Mouse (Mus musculus) left cerebral cortex, adult 18-20 months (tissue): ENCODE data around the gene Alad. TPM values are rescaled to one million over a fixed set of nuclear protein-coding genes. Genes with fewer than 3 reads are reported as not detected.

Experiments used
- DNase-seq, 2 experiments: peaks; one replicate each; pipeline ENCODE4 v3.0.0; 2021 to 2022; ENCODE audit warnings: low spot score in 2 of 2, mixed read lengths in 1 of 2
- long read RNA-seq, 2 experiments: library from polyadenylated mRNA; stranded (forward); transcript quantifications; one replicate each; pipeline ENCODE4 v2.0.0; 2021
- total RNA-seq, 2 experiments: library from RNA; stranded (reverse); gene quantifications; 2 replicates each; pipeline ENCODE4 v1.2.3; 2021

The Alad gene
- 10 to 100 TPM; 36.4 to 41.0 TPM for total RNA-seq
- long read RNA-seq, experiment 1, transcript Alad-201 (12 exons, 1,206 nt) = major isoform, 75 of 80 reads
- long read RNA-seq, experiment 1, partial matches to known transcripts = 2 of 80 reads
- long read RNA-seq, experiment 1, other reads (novel, unspliced or antisense) = 3 of 80 reads
- long read RNA-seq, experiment 2, transcript Alad-201 (12 exons, 1,206 nt) = major isoform, 65 of 72 reads
- long read RNA-seq, experiment 2, partial matches to known transcripts = 2 of 72 reads
- long read RNA-seq, experiment 2, other reads (novel, unspliced or antisense) = 4 of 72 reads

- DNase-seq = peak; percentile 80 to 89
Observed at GRCm38 (mm10) chr4:62519849-62520233, at the start of gene Alad. Gene Alad, minus strand, starts transcription at chr4:62519918.

DNA sequence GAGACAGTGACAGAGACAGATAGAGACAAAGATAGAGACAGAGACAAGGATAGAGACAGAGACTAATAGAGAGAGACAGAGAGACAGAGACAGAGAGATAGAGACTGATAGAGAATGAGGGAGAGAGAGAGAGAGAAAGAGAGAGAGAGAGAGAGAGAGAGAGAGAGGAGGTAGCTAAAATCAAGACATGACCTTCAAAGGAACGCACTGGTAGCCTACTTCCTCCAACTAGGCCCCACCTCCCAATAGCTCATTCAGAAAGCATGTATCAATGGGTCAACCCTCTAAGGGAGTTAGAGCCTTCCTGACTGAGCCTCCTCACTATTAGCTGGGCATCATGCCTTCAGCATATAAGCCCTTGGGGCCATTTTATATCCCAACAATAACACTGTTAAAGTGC lies 48.6 kb upstream of the Alad start:
- no peak for DNase-seq

GRCm38 (mm10) chr4:62567696-62568095 lies 48.0 kb upstream of the Alad start:
- no peak for DNase-seq

DNA sequence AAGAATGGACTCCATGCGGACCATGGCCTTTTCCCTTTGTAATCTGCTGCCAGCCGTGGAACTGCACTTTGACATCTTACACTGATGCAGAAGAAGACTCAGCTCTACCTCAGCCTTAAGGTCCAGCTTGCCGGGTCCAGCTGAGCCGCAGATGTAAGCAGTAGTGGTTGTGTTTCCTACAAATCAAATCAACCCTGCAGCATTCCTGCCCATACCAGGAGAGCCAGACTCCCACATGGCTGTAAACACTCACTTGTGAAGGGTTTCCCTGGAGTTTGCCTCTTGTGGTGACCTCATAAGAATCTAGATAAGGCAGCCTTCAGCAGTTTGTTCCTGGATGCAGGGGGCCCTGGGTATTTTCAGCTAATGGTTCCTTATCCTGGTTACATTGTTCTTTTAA lies 46.8 kb upstream of the Alad start:
- no peak for DNase-seq

DNA sequence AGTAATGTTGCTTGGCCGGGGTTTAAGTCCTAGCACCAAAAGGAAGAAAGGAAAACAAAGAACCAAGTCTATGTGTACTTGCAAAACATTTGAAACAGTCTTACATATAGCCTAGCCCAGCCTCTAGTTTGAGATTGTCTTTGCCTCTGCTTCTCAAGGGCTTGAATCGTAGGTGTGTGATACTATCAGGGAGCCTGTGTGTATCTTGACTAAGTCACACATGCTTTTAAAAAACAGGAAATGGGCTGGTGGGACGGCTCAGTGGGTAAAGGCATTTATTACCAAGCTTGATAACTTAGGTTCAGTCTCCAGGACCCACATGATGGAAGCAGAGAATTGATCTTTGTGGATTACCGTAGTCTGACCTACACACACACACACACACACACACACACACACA lies 42.3 kb upstream of the Alad start:
- DNase-seq = no peak

DNA sequence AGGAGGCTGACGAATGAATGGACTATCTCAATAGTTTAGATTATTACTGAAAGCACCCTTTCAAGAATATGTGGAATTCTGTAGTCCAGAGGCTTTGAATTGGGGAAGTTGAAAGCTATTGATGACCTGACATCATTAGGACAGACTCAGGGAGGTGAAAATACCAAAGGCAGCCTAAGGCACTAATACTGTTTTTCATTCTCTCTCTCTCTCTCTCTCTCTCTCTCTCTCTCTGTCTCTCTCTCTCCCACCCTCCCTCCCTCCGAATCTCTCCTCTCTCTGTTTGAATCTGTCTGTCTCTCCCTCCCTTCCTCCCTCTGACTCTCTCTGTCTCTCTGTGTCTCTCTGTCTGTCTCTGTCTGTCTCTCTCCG lies 41.9 kb upstream of the Alad start:
- no peak for DNase-seq

GRCm38 (mm10) chr4:62560963-62561629 lies 41.4 kb upstream of the Alad start:
- DNase-seq = peak; percentile 75 to 82

DNA sequence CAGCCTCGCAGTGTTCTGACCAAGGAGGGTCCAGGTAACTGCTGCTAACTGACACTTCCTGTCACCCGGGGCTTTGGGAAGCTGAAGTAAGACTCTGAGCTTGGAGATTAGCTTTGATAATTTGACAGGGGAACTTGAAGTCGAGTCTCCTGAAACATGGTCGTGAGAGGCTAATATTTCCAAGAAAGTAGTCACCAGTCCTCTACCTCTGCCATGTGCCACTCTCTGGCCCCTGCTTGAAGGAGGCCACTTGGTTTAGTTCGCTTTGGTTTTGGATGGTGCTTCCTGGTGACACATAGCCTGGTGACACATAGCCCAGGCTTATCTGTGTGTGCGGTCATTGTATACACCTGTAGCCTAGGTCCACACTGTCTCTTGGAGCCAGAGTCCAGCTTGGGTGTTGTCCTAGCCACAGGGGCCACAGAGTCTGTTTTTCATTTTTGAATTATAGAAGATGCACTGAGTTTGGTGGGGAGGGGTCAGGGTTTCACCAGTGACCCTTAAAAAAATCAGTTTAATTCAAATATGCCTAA lies 40.1 kb upstream of the Alad start, which contains the start of gene Rgs3:
Gene Rgs3 (plus strand): TSS at position 51 of the 533 bp plus-strand sequence.
- no peak for DNase-seq

- no peak for DNase-seq
Observed at GRCm38 (mm10) chr4:62557436-62557835, 37.7 kb upstream of the Alad start.

DNA sequence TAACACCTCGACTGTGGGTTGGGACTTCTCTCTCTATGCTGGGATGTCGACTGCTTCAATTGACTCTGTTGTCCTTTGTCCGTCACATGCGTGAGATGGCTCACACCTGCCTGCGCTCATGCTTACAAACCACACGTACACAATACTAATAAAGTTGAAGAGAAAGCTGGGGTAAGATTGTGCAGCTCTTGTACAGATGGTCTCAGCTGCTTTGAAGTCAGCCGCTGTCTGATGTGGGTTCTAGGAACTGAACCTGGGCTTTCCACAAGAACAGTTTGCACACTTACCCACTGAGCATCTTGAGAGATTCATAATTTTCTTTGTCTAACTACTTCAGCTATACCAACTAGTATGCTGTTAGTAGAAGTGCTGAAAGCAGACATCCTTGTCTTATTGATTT lies 32.2 kb upstream of the Alad start:
- no peak for DNase-seq

GRCm38 (mm10) chr4:62544801-62545200 lies 25.1 kb upstream of the Alad start:
- no peak for DNase-seq

GRCm38 (mm10) chr4:62543782-62544181 lies 24.1 kb upstream of the Alad start:
- no peak for DNase-seq

GRCm38 (mm10) chr4:62541802-62542201 lies 22.1 kb upstream of the Alad start:
- no peak for DNase-seq

- no peak for DNase-seq
Observed at GRCm38 (mm10) chr4:62533729-62534128, 14.0 kb upstream of the Alad start.

- no peak for DNase-seq
Observed at GRCm38 (mm10) chr4:62527655-62528054, 7.9 kb upstream of the Alad start.

GRCm38 (mm10) chr4:62526256-62526655 lies 6.5 kb upstream of the Alad start:
- DNase-seq = no peak

DNA sequence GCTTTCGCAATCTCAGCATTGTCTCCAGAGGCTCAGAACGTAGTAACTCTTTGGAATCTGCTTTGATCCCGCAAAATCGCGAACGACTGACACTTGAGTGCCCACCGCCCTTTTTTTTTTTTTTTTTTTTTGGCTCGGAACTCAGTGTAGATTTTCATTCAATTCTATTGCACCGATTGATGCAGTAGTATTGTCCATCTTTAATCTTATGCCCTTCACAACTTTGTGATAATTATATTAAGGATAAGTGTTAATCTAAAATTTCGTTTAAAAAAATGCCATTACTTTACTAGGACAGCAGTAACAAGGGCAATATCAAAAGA lies 5.7 kb upstream of the Alad start:
- DNase-seq = no peak

DNA sequence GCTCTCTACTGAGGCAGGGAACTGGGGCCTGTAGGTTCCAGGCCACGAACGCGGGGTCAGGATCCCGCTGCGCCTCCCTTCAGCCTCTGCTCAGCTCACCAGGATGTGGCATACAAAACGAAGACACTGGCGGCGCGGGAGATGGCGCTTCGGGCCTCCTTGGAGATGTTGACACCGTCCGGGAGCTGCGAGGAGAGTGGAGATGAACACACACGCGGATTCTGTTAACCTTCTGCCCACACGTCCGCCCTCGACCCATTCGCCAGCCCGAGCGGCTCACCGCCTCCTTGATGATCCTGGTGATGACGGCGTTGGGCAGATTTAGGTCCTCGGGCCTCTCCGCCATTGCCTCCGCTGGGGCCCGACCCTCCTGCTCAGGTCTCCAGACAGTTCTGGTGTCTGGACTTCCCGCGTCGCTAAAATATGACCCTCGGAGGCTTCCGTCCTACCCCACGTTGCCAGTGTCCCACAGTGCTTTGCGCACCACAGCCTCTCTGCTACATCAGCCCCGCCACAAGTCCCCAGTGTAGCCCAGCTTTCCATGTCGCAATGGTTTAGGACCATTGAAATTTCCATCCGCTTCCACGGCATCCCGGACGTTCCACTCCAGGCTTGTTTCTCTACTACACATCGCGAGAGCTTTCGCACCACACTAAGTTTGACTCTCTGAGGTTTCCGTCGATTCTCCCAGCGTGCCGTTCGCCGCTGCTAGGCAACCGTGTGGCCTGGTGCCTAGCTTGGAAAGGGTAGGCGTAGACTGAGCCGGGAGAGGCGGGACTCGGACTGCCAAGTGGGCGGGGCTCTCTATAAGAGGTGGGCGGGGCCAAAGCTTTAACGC lies 5.2 kb upstream of the Alad start, which contains the start of the genes Pole3 and 4933430I17Rik:
Gene Pole3 (minus strand): TSS at position 418 of the 838 bp plus-strand sequence.
Gene 4933430I17Rik (plus strand): TSS at position 719 of the 838 bp plus-strand sequence.
- DNase-seq = peak; percentile 94

DNA sequence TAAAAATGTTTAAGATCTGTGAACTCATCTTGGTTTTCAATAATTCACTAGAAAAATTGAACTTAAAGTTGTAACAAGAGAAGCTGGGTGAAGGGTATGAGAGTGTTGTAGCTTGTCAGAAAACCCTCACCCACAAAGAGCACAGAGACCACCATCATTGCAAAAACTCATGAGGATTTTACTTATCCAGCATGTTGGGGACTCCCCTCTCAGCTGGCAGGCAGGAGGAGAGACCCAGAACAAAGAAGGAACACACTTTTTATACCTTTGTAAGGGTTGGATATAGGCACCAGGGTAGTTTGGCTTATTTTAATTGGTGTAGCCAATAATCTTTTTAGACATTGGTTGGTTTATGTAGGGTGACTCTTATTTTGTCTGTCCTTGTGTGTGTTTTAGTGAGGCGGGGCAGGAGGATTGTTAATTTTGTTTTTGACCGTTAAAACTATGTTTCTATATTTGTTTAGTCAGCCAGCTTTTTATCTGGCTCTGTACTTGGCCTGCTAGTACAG lies 1.2 kb upstream of the Alad start:
- no peak for DNase-seq

DNA sequence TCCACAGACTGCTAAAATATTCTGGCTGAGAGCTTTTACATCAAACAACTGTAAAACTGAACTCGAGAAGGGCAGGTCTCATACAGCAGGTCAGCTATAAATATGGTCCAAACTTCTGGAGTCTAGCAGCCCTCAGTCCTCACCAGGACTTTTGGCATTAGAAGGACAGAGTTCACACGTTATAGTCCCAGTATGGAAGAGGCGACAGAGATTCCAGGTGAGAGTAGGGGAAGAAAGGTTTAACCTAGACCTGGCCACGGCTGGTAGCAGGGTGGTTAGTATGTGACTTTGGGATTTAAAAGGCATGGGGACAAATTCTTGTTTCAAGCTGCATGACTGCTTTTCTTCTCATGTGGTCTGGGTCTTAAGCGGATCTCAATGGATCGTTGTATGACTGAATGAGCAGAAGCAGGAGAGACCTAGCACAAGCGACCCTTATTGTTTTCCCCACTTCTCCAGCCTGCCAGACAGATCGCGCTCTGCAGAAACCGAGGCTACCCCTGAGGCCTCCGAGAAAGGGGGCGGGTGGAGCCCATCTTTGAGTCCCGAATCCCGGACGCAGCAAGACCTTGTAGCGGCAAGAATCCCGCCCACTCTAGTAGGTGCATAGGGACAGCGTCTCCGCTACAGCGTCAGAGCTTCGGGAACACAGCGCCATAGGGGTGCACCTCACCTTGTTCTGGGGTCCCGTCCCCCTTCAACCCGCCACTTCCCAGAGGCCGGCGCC lies 433 bp downstream of the Alad start:
- DNase-seq = no peak
